Mouse (Mus musculus): ENCODE data around the gene Hp1bp3.

GRCm38 (mm10) chr4:138272011-138272997 lies 56.2 kb downstream of the Hp1bp3 start:
- no peak for TF ChIP-seq CTCF (IDR thresholded peaks at IDR 0.05; ENCODE audit: control insufficient read depth, insufficient read depth, insufficient replicate concordance, low read depth, low read length)
- TF ChIP-seq POLR2A (IDR thresholded peaks at IDR 0.05; ENCODE audit: control insufficient read depth, low read depth, low read length) = no peak

All from testis, adult 2 months (tissue).